Mouse (Mus musculus): ENCODE measurements around the gene Sel1l3. TPM values are rescaled to one million over a fixed set of nuclear protein-coding genes. Genes with fewer than 3 reads are reported as not detected.

Gene Sel1l3
- polyA plus RNA-seq, 1 experiment: 0.02 TPM

DNA sequence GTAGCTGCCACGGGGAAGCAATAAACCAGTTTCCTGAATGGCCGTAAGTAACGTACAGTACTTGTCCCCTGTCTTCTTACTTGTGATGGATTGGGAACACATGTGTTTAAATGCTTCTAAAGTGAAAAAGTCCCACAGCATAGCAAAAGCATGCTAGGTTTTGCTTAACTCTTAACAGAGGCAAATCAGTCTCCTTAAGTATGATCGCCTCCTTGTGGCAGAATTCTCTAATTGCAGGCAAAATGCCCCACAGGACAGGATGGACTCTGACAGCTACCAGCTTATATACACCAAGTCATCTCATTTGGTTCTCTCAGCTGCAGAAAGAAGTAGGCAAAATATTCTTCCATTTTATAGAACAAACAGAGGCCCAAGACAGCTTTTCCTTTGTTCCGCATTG, 100.8 kb downstream of the Sel1l3 start:
- TF ChIP-seq MYOD1 (IDR thresholded peaks at IDR 0.05; ENCODE audit: control insufficient read depth in 1 of 3, insufficient read length in 2 of 3, low read depth in 2 of 3) (no peak), REST (IDR thresholded peaks at IDR 0.05; ENCODE audit: insufficient read depth, insufficient read length) (no peak), TCF3 (IDR thresholded peaks at IDR 0.05; ENCODE audit: insufficient read length, low read depth) (no peak), MYOG (IDR thresholded peaks at IDR 0.05; ENCODE audit: control insufficient read depth in 1 of 3, insufficient read depth in 1 of 3, insufficient read length in 2 of 3, low read depth in 2 of 3) (no peak), CEBPB (IDR thresholded peaks at IDR 0.05; ENCODE audit: insufficient read depth, poor library complexity, severe bottlenecking) (no peak), POLR2AphosphoS2 (IDR thresholded peaks at IDR 0.05; ENCODE audit: insufficient read length, low read depth) (no peak), E2F4 (IDR thresholded peaks at IDR 0.05; ENCODE audit: insufficient read depth) (no peak), SRF (IDR thresholded peaks at IDR 0.05; ENCODE audit: control insufficient read depth, insufficient read length, low read depth) (no peak), TCF12 (IDR thresholded peaks at IDR 0.05; ENCODE audit: insufficient read depth, poor library complexity, severe bottlenecking) (no peak), USF1 (IDR thresholded peaks at IDR 0.05; ENCODE audit: low read depth) (no peak)
- no peak overlapping the region for H3K4me3 ChIP-seq
- no peaks in the 10 kb centered on the region for H3K79me2 ChIP-seq (ENCODE audit: control insufficient read depth, insufficient read depth)
- no peaks in the 10 kb centered on the region for H3K36me3 ChIP-seq (ENCODE audit: control insufficient read depth, insufficient read depth)
- peaks cover 10% of the 10 kb centered on the region for H3K27me3 ChIP-seq (ENCODE audit: control insufficient read depth, insufficient read depth, insufficient read length)
- no peak overlapping the region for H3ac ChIP-seq (ENCODE audit: control insufficient read depth, insufficient read length)
- no peak overlapping the region for H3K4me2 ChIP-seq (ENCODE audit: low read depth)

- Histone ChIP-seq H3K36me3 (ENCODE audit: control insufficient read depth, insufficient read depth) (no peaks in the 10 kb centered on the region), H3K27me3 (ENCODE audit: control insufficient read depth, insufficient read depth, insufficient read length) (peaks cover 2% of the 10 kb centered on the region), H3K79me2 (ENCODE audit: control insufficient read depth, insufficient read depth) (no peaks in the 10 kb centered on the region), H3K4me2 (ENCODE audit: low read depth) (no peak overlapping the region), H3ac (ENCODE audit: control insufficient read depth, insufficient read length) (no peak overlapping the region), H3K4me3 (no peak overlapping the region)
- TF ChIP-seq POLR2A (IDR thresholded peaks at IDR 0.05; ENCODE audit: insufficient read length, low read depth): no peak
These were observed 102.7 kb downstream of the Sel1l3 start for GRCm38 (mm10) chr5:53111036-53111435.

DNA sequence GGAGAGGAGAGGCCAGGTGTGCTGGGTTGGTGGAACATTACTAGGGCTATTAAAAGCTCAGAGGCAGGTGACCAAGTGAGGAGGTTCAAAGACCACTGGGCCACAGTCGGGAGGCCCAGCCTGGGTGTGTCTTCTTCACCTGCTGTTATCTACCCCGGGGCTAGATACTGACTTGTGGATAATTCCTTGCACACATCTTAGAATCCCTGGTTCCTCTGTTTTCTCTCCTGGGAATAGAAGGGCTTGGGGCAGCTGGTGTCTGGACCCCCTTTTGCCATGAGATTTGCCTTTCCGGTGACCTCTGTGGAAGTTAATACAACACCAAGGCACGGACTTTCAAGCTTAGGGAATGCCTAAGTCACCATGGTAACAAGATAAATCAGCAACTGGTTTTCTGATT, 103.5 kb downstream of the Sel1l3 start:
- Histone ChIP-seq H3K36me3 (ENCODE audit: control insufficient read depth, insufficient read depth) (no peaks in the 10 kb centered on the region), H3K4me3 (no peak overlapping the region), H3K4me2 (ENCODE audit: low read depth) (no peak overlapping the region), H3K79me2 (ENCODE audit: control insufficient read depth, insufficient read depth) (no peaks in the 10 kb centered on the region), H3K27me3 (ENCODE audit: control insufficient read depth, insufficient read depth, insufficient read length) (no peaks in the 10 kb centered on the region), H3ac (ENCODE audit: control insufficient read depth, insufficient read length) (no peak overlapping the region)
- TF ChIP-seq MAX (IDR thresholded peaks at IDR 0.05; ENCODE audit: low read depth): no peak
- no peak for TF ChIP-seq POLR2A (IDR thresholded peaks at IDR 0.05; ENCODE audit: insufficient read length, low read depth)
- TF ChIP-seq CEBPB (IDR thresholded peaks at IDR 0.05; ENCODE audit: insufficient read depth, poor library complexity, severe bottlenecking): no peak
- no peak for TF ChIP-seq SRF (IDR thresholded peaks at IDR 0.05; ENCODE audit: control insufficient read depth, insufficient read length, low read depth)

GRCm38 (mm10) chr5:53108668-53109067, 105.1 kb downstream of the Sel1l3 start:
- H3K4me3 ChIP-seq: no peak overlapping the region
- no peaks in the 10 kb centered on the region for H3K79me2 ChIP-seq (ENCODE audit: control insufficient read depth, insufficient read depth)
- H3K27me3 ChIP-seq (ENCODE audit: control insufficient read depth, insufficient read depth, insufficient read length): no peaks in the 10 kb centered on the region
- H3ac ChIP-seq (ENCODE audit: control insufficient read depth, insufficient read length): no peak overlapping the region
- TF ChIP-seq POLR2A (IDR thresholded peaks at IDR 0.05; ENCODE audit: insufficient read length, low read depth) (no peak), POLR2AphosphoS2 (IDR thresholded peaks at IDR 0.05; ENCODE audit: insufficient read length, low read depth) (no peak), CEBPB (IDR thresholded peaks at IDR 0.05; ENCODE audit: insufficient read depth, poor library complexity, severe bottlenecking) (no peak), E2F4 (IDR thresholded peaks at IDR 0.05; ENCODE audit: insufficient read depth) (no peak), MYOG (IDR thresholded peaks at IDR 0.05; ENCODE audit: control insufficient read depth in 1 of 3, insufficient read depth in 1 of 3, insufficient read length in 2 of 3, low read depth in 2 of 3) (no peak)
- H3K36me3 ChIP-seq (ENCODE audit: control insufficient read depth, insufficient read depth): no peaks in the 10 kb centered on the region
- H3K4me2 ChIP-seq (ENCODE audit: low read depth): no peak overlapping the region

GRCm38 (mm10) chr5:53108026-53108425, 105.7 kb downstream of the Sel1l3 start:
- Histone ChIP-seq H3ac (ENCODE audit: control insufficient read depth, insufficient read length) (no peak overlapping the region), H3K36me3 (ENCODE audit: control insufficient read depth, insufficient read depth) (no peaks in the 10 kb centered on the region), H3K79me2 (ENCODE audit: control insufficient read depth, insufficient read depth) (no peaks in the 10 kb centered on the region), H3K4me2 (ENCODE audit: low read depth) (no peak overlapping the region), H3K27me3 (ENCODE audit: control insufficient read depth, insufficient read depth, insufficient read length) (no peaks in the 10 kb centered on the region), H3K4me3 (no peak overlapping the region)
- TF ChIP-seq MAX (IDR thresholded peaks at IDR 0.05; ENCODE audit: low read depth) (no peak), E2F4 (IDR thresholded peaks at IDR 0.05; ENCODE audit: insufficient read depth) (no peak), TCF3 (IDR thresholded peaks at IDR 0.05; ENCODE audit: insufficient read length, low read depth) (no peak), POLR2A (IDR thresholded peaks at IDR 0.05; ENCODE audit: insufficient read length, low read depth) (no peak), CEBPB (IDR thresholded peaks at IDR 0.05; ENCODE audit: insufficient read depth, poor library complexity, severe bottlenecking) (no peak), TCF12 (IDR thresholded peaks at IDR 0.05; ENCODE audit: insufficient read depth, poor library complexity, severe bottlenecking) (no peak), MYOD1 (IDR thresholded peaks at IDR 0.05; ENCODE audit: control insufficient read depth in 1 of 3, insufficient read length in 2 of 3, low read depth in 2 of 3) (no peak), POLR2AphosphoS2 (IDR thresholded peaks at IDR 0.05; ENCODE audit: insufficient read length, low read depth) (no peak), REST (IDR thresholded peaks at IDR 0.05; ENCODE audit: insufficient read depth, insufficient read length) (no peak)

DNA sequence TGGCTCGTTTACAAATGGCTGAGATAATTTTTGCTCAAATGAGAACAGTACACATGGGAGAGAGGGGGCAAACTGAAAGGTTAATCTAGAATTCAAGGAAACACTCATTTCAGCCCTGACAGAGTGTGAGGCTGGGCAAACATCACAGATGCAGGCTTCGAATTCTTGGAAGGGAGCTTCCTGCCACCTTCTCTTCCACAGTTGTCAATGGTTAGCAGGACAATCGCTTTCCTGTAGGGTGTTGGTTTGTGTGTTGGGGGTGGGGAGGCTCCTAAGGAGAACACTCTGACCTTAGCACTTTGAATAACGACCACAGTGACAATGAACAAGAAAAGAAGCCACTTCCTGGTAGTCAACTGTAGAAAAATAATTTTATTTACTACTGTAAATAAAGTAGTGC, 107.0 kb downstream of the Sel1l3 start:
- no peak overlapping the region for H3ac ChIP-seq (ENCODE audit: control insufficient read depth, insufficient read length)
- TF ChIP-seq POLR2AphosphoS2 (IDR thresholded peaks at IDR 0.05; ENCODE audit: insufficient read length, low read depth) (no peak), E2F4 (IDR thresholded peaks at IDR 0.05; ENCODE audit: insufficient read depth) (no peak), MYOG (IDR thresholded peaks at IDR 0.05; ENCODE audit: control insufficient read depth in 1 of 3, insufficient read depth in 1 of 3, insufficient read length in 2 of 3, low read depth in 2 of 3) (no peak), CEBPB (IDR thresholded peaks at IDR 0.05; ENCODE audit: insufficient read depth, poor library complexity, severe bottlenecking) (no peak), POLR2A (IDR thresholded peaks at IDR 0.05; ENCODE audit: insufficient read length, low read depth) (no peak), USF1 (IDR thresholded peaks at IDR 0.05; ENCODE audit: low read depth) (no peak), MYOD1 (IDR thresholded peaks at IDR 0.05; ENCODE audit: control insufficient read depth in 1 of 3, insufficient read length in 2 of 3, low read depth in 2 of 3) (no peak), SRF (IDR thresholded peaks at IDR 0.05; ENCODE audit: control insufficient read depth, insufficient read length, low read depth) (no peak), TCF12 (IDR thresholded peaks at IDR 0.05; ENCODE audit: insufficient read depth, poor library complexity, severe bottlenecking) (no peak), MAX (IDR thresholded peaks at IDR 0.05; ENCODE audit: low read depth) (no peak), REST (IDR thresholded peaks at IDR 0.05; ENCODE audit: insufficient read depth, insufficient read length) (no peak), TCF3 (IDR thresholded peaks at IDR 0.05; ENCODE audit: insufficient read length, low read depth) (no peak)
- no peak overlapping the region for H3K4me3 ChIP-seq
- no peaks in the 10 kb centered on the region for H3K36me3 ChIP-seq (ENCODE audit: control insufficient read depth, insufficient read depth)
- no peaks in the 10 kb centered on the region for H3K79me2 ChIP-seq (ENCODE audit: control insufficient read depth, insufficient read depth)
- H3K27me3 ChIP-seq (ENCODE audit: control insufficient read depth, insufficient read depth, insufficient read length): no peaks in the 10 kb centered on the region
- no peak overlapping the region for H3K4me2 ChIP-seq (ENCODE audit: low read depth)

Data from myocyte (in vitro differentiated cells).